21 mouse cellular contexts compared by ENCODE assay signal in the genomic region with DNA sequence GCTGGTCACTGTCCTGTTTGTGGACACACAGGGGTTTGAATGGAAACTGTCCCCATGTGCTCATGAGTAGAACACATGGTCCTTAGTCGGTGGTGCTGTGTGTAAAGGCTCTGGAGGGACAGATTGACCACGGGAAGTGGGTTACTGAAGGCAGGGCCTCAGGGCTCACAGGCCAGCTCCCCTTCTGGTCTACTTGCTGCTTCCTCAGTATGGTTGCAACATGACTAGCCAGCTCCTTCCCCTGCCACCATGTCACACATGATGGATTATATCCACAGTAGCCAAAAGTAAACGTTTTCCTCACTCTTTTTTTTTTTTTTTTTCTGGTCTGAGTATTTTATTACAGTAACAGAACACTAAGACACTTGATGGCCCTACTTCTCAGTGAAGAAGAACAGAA.
"Had no signal": no experiment of that assay in that cellular context is flagged by ENCODE, and none has a peak within 500 bp of the region (broad histone marks: within the 10 kb centered on the region; RNA-seq: fewer than 3 reads in every experiment).

No protein-coding gene starts in this region.

- H3K36me3 ChIP-seq: liver, embryonic 13.5 days; midbrain, embryonic 12.5 days; neural tube, embryonic 13.5 days had no signal

- ATAC-seq: midbrain, embryonic 16.5 days had no signal

- H3K4me2 ChIP-seq: liver, embryonic 13.5 days; midbrain, embryonic 12.5 days; neural tube, embryonic 13.5 days had no signal

- H3K9me3 ChIP-seq: liver, embryonic 13.5 days; midbrain, embryonic 12.5 days; neural tube, embryonic 13.5 days had no signal

- H3K4me1 ChIP-seq: liver, embryonic 13.5 days; midbrain, embryonic 12.5 days; neural tube, embryonic 13.5 days had no signal

- H3K9ac ChIP-seq: liver, embryonic 13.5 days; midbrain, embryonic 12.5 days; neural tube, embryonic 13.5 days had no signal

- DNase-seq: kidney, adult 11 months; kidney, adult 9 months; kidney, postnatal 25 days; layer of hippocampus, adult 9-11 months; liver, embryonic 13.5 days; lung, adult 2 months; lung, postnatal 14 days; retina, postnatal 1 day; right cerebral cortex, postnatal 14 days; right cerebral cortex, postnatal 4 days; thymus, adult 2 months; thymus, postnatal 14 days; thymus, postnatal 4 days had no signal

- H3K27ac ChIP-seq: kidney, postnatal 0 days; layer of hippocampus, adult 2 months; liver, embryonic 13.5 days; macrophage; midbrain, embryonic 12.5 days; neural tube, embryonic 13.5 days; stomach, postnatal 0 days had no signal

- H3K4me3 ChIP-seq: layer of hippocampus, adult 2 months; liver, embryonic 13.5 days; midbrain, embryonic 12.5 days; myocyte; neural tube, embryonic 13.5 days had no signal

- H3K27me3 ChIP-seq: liver, embryonic 13.5 days; midbrain, embryonic 12.5 days; neural tube, embryonic 13.5 days had no signal
